Comparison of ENCODE assay signal across 8 mouse cellular contexts in the genomic region with DNA sequence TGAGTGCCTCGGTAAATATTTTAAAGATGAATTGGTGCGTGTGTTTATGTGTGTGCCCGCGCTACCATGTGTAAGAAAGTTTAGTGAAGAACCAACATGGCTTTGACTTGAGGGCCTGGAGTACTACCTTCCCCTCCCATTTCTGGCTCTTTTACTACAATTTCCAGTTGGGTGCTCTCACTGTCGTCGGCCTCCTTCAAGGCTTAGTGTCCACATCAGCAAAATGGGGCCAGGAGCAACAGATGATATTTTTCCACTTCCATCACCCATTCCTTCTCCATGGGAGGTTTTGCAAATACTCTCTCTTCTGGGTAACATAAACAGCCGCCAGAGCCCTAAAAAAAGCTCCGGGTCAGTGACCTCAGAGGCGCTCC. TPM values are rescaled to one million over a fixed set of nuclear protein-coding genes. Genes with fewer than 3 reads are reported as not detected.
DNase-seq lines count a peak whose midpoint lies in the region; ATAC-seq and TF ChIP-seq lines count a peak whose summit lies in the region.

No protein-coding gene starts in this region.

- peak overlapping the region; percentile 91 for H3K4me3 ChIP-seq in embryonic facial prominence, embryonic 14.5 days (ENCODE audit: low read depth, low read length)
- peak overlapping the region; percentile 87 for H3K4me3 ChIP-seq in intestine, postnatal 0 days (ENCODE audit: low read depth, low read length)
- peak overlapping the region; percentile 92 for H3K4me3 ChIP-seq in neural tube, embryonic 13.5 days

- H3K36me3 ChIP-seq in embryonic facial prominence, embryonic 14.5 days (ENCODE audit: control insufficient read depth, insufficient read depth, low read length) = no peaks in the 10 kb centered on the region
- H3K36me3 ChIP-seq in intestine, postnatal 0 days (ENCODE audit: control insufficient read depth, insufficient read depth) = no peaks in the 10 kb centered on the region
- H3K36me3 ChIP-seq in neural tube, embryonic 13.5 days = no peaks in the 10 kb centered on the region

- peak overlapping the region; percentile 98 for H3K4me2 ChIP-seq in embryonic facial prominence, embryonic 14.5 days (ENCODE audit: low read depth, low read length)
- peak overlapping the region; percentile 95 for H3K4me2 ChIP-seq in intestine, postnatal 0 days (replicated peaks; ENCODE audit: low read depth)
- H3K4me2 ChIP-seq in neural tube, embryonic 13.5 days = peak overlapping the region; percentile 97

- peak overlapping the region; percentile 84 for H3K27ac ChIP-seq in embryonic facial prominence, embryonic 14.5 days (replicated peaks; ENCODE audit: low read depth, low read length)
- peak overlapping the region; percentile 97 for H3K27ac ChIP-seq in intestine, postnatal 0 days (ENCODE audit: low read depth, low read length)
- peak overlapping the region; percentile 88 for H3K27ac ChIP-seq in neural tube, embryonic 13.5 days (replicated peaks)

- ATAC-seq in embryonic facial prominence, embryonic 14.5 days (ENCODE audit: low read depth) = no peak
- 0 out of 2 replicates have a peak, but pooled peaks have one; percentile 0 for ATAC-seq in intestine, postnatal 0 days
- 0 out of 2 replicates have a peak, but pooled peaks have one; percentile 5 for ATAC-seq in neural tube, embryonic 13.5 days (ENCODE audit: low read depth)

- no peaks in the 10 kb centered on the region for H3K27me3 ChIP-seq in embryonic facial prominence, embryonic 14.5 days (replicated peaks; ENCODE audit: control insufficient read depth, insufficient read depth, low read length)
- H3K27me3 ChIP-seq in intestine, postnatal 0 days (replicated peaks; ENCODE audit: control insufficient read depth, insufficient read depth, low read length) = no peaks in the 10 kb centered on the region
- H3K27me3 ChIP-seq in neural tube, embryonic 13.5 days = no peaks in the 10 kb centered on the region

- no peak for TF ChIP-seq CTCF in intestine, postnatal 0 days (IDR thresholded peaks at IDR 0.05; ENCODE audit: low read depth)

- WGBS in embryonic facial prominence, embryonic 14.5 days = 16% methylated on average over 9 of the region's 9 CpGs
- 7% methylated on average over 9 of the region's 9 CpGs for WGBS in intestine, postnatal 0 days
- WGBS in neural tube, embryonic 13.5 days = 21% methylated on average over 9 of the region's 9 CpGs

- H3K9ac ChIP-seq in embryonic facial prominence, embryonic 14.5 days (ENCODE audit: low read depth, low read length) = peak overlapping the region; percentile 88
- peak overlapping the region; percentile 82 for H3K9ac ChIP-seq in intestine, postnatal 0 days (ENCODE audit: low read depth, low read length)
- H3K9ac ChIP-seq in neural tube, embryonic 13.5 days = peak overlapping the region; percentile 86

- H3K4me1 ChIP-seq in embryonic facial prominence, embryonic 14.5 days (ENCODE audit: control insufficient read depth, insufficient read depth, low read length) = peaks cover 27% of the 10 kb centered on the region
- peaks cover 2% of the 10 kb centered on the region; the same call in 1 of the 2 replicates for H3K4me1 ChIP-seq in intestine, postnatal 0 days (replicated peaks; ENCODE audit: control insufficient read depth, insufficient read depth, low read length)
- H3K4me1 ChIP-seq in neural tube, embryonic 13.5 days (replicated peaks) = peaks cover 55% of the 10 kb centered on the region

- H3K9me3 ChIP-seq in embryonic facial prominence, embryonic 14.5 days (ENCODE audit: control insufficient read depth, low read length) = no peaks in the 10 kb centered on the region
- H3K9me3 ChIP-seq in intestine, postnatal 0 days (ENCODE audit: control insufficient read depth) = no peaks in the 10 kb centered on the region
- no peaks in the 10 kb centered on the region for H3K9me3 ChIP-seq in neural tube, embryonic 13.5 days

- DNase-seq in left cerebral cortex, postnatal 25 days (ENCODE audit: low spot score in 2 of 2) = peak; percentile 23 to 24
- no peak for DNase-seq in left cerebral cortex, postnatal 4 days
- DNase-seq in embryonic facial prominence, embryonic 14.5 days (ENCODE audit: low spot score) = no peak
- DNase-seq in layer of hippocampus, adult 8-10 months (ENCODE audit: low spot score in 2 of 2) = no peak
- DNase-seq in left cerebral cortex, postnatal 36 days (ENCODE audit: low spot score in 2 of 2) = no peak
- DNase-seq in layer of hippocampus, postnatal 10 days (ENCODE audit: low spot score in 2 of 2) = no peak

- intact Hi-C loops in left cerebral cortex, postnatal 25 days (cut with DNase I) = loop anchor here (2.0 to 10.0 kb wide), 6 partner anchors 29 to 153 kb away; no protein-coding TSS in a partner anchor
- intact Hi-C loops in left cerebral cortex, postnatal 4 days (cut with DNase I) = loop anchor here (10.0 kb wide), 2 partner anchors 55 to 105 kb away; no protein-coding TSS in a partner anchor
- intact Hi-C loops in left cerebral cortex, postnatal 36 days (cut with DNase I) = loop anchor here (2.0 to 5.0 kb wide), 4 partner anchors 35 to 98 kb away; no protein-coding TSS in a partner anchor

RNA-seq across cellular contexts. Expression of a gene that starts 0.6 kb away (rescaled TPM):
- 10 to 100 TPM; 67.2 to 72.4 TPM for total RNA-seq in left cerebral cortex, postnatal 25 days (2021)
- 10 to 100 TPM; 47.3 to 48.1 TPM for total RNA-seq in left cerebral cortex, postnatal 4 days (2021)
- polyA plus RNA-seq in embryonic facial prominence, embryonic 14.5 days (2014; fragmentation: Nextera tagmentation; extraction: Ambion mirVana) = 56.0 and 61.8 TPM in 2 replicates
- 27.9 and 28.3 TPM in 2 replicates for polyA plus RNA-seq in intestine, postnatal 0 days (2015; fragmentation: Nextera tagmentation; extraction: Ambion mirVana)
- polyA plus RNA-seq in neural tube, embryonic 13.5 days (2015; fragmentation: Nextera tagmentation; extraction: Ambion mirVana) = 11.9 and 13.3 TPM in 2 replicates
- total RNA-seq in layer of hippocampus, adult 8-10 months (2022) = 100 to 1,000 TPM in 1 of 4 experiments, 10 to 100 TPM in 3; 79.1 to 102 (median 92.1) TPM
- 10 to 100 TPM; 67.4 to 86.4 TPM for total RNA-seq in left cerebral cortex, postnatal 36 days (2021)
- 10 to 100 TPM; 60.7 to 71.0 TPM for total RNA-seq in layer of hippocampus, postnatal 10 days (2021)

Comparison
In these comparisons a context has a peak if more than half of its experiments do, and no peak if none do; other contexts are left out.
1. DNase-seq: peak in left cerebral cortex, postnatal 25 days (2 of 2); none in left cerebral cortex, postnatal 4 days (single experiment), embryonic facial prominence, embryonic 14.5 days (single experiment), layer of hippocampus, adult 8-10 months (0 of 2), left cerebral cortex, postnatal 36 days (0 of 2) and layer of hippocampus, postnatal 10 days (0 of 2).
2. Peak in every context shown above with its lines, with median percentiles within 50 percentile points of each other: H3K27ac ChIP-seq, H3K4me2 ChIP-seq, H3K4me3 ChIP-seq and H3K9ac ChIP-seq.